Mouse (Mus musculus) heart, postnatal 0 days (tissue): ENCODE measurements around the gene Cdc26. TPM values are rescaled to one million over a fixed set of nuclear protein-coding genes. Genes with fewer than 3 reads are reported as not detected.

Experiments used
- ATAC-seq: fragments of 200-750 bp; cut with Nextera tagmentation; 2 replicates; pipeline ENCODE4 v1.8.0; 2017; ENCODE audit warnings: low read depth, moderate number of reproducible peaks, moderate library complexity; ENCODE audit not compliant: insufficient read depth
- DNase-seq: peaks from one replicate; pipeline ENCODE4 v3.0.0-alpha.2; 2016; ENCODE audit warnings: low spot score
- H3K27ac ChIP-seq: fragments of 300-500 bp; sonication (generic); 2 replicates; pipeline ENCODE4 v1.5.1; 2014; ENCODE audit warnings: low read depth, mild to moderate bottlenecking
- H3K27me3 ChIP-seq: fragments of 300-500 bp; sonication (generic); 2 replicates; pipeline ENCODE4 v1.6.1; 2014; ENCODE audit warnings: low read length, mixed read lengths; ENCODE audit not compliant: control insufficient read depth, insufficient read depth
- H3K36me3 ChIP-seq: fragments of 300-500 bp; sonication (generic); replicated peaks from 2 replicates; pipeline ENCODE4 v1.6.1; 2014; ENCODE audit warnings: low read length, mixed read lengths; ENCODE audit not compliant: control insufficient read depth, insufficient read depth
- H3K4me1 ChIP-seq: fragments of 300-500 bp; sonication (generic); 2 replicates; pipeline ENCODE4 v1.6.1; 2014; ENCODE audit warnings: antibody characterized with exemption; ENCODE audit not compliant: control insufficient read depth, insufficient read depth
- H3K4me2 ChIP-seq: fragments of 300-500 bp; sonication (generic); 2 replicates; pipeline ENCODE4 v1.6.1; 2014; ENCODE audit warnings: low read depth, mild to moderate bottlenecking, low read length, moderate library complexity
- H3K4me3 ChIP-seq: fragments of 300-500 bp; sonication (generic); 2 replicates; pipeline ENCODE4 v1.5.1; 2014; ENCODE audit warnings: low read depth, low read length
- H3K9ac ChIP-seq: fragments of 300-500 bp; sonication (generic); replicated peaks from 2 replicates; pipeline ENCODE4 v1.6.1; 2014; ENCODE audit warnings: low read depth, low read length, mixed read lengths
- H3K9me3 ChIP-seq: fragments of 300-500 bp; sonication (generic); replicated peaks from 2 replicates; pipeline ENCODE4 v1.6.1; 2016; ENCODE audit warnings: low read length; ENCODE audit not compliant: control insufficient read depth
- CTCF ChIP-seq: IDR thresholded peaks from 2 replicates; pipeline ENCODE4 v1.5.1; 2016; ENCODE audit warnings: antibody characterized with exemption, control low read depth, low read depth
- EP300 ChIP-seq: IDR thresholded peaks from 2 replicates; pipeline ENCODE4 v1.6.1; 2016; ENCODE audit warnings: antibody characterized with exemption, low read depth
- WGBS: fragments of 180-500 bp; shearing (Covaris S2); extraction: QIAGEN DNeasy Blood & Tissue Kit; methylation state at CpG from one replicate; pipeline ENCODE4 v1.1.7; 2014; 5-methylcytosine and 5-hydroxymethylcytosine counted together
- polyA plus RNA-seq: library from polyadenylated mRNA; unstranded; fragments of >200 nt; fragmentation: Nextera tagmentation; extraction: Ambion mirVana; gene quantifications from 2 replicates; pipeline ENCODE4 v1.2.1, GENCODE M21; 2015
- total RNA-seq: library from RNA; depleted of rRNA; stranded (reverse); fragments of >200 nt; gene quantifications from 2 replicates; pipeline ENCODE4 v1.2.3, GENCODE M21; 2014; ENCODE audit warnings: low replicate concordance

Gene Cdc26
- total and polyA plus RNA-seq, 2 experiments from 2014 or later: 30.5 to 72.8 TPM

- ATAC-seq: no peak
- H3K27me3 ChIP-seq: no peaks in the 10 kb centered on the region
These were observed 42.2 kb downstream of the Cdc26 start for GRCm38 (mm10) chr4:62366291-62366690.

GRCm38 (mm10) chr4:62364299-62364698, 44.1 kb downstream of the Cdc26 start:
- DNase-seq: no peak
- H3K36me3 ChIP-seq: no peaks in the 10 kb centered on the region
- no peak overlapping the region for H3K27ac ChIP-seq
- no peak for TF ChIP-seq EP300
- TF ChIP-seq CTCF: no peak
- H3K27me3 ChIP-seq: no peaks in the 10 kb centered on the region
- no peaks in the 10 kb centered on the region for H3K9me3 ChIP-seq
- 88% methylated on average over 8 of the region's 8 CpGs for WGBS
- H3K9ac ChIP-seq: no peak overlapping the region
- no peak overlapping the region for H3K4me3 ChIP-seq
- no peak for ATAC-seq
- H3K4me1 ChIP-seq: peaks cover 13% of the 10 kb centered on the region
- H3K4me2 ChIP-seq: no peak overlapping the region

More at GRCm38 (mm10) chr4:62366291-62366690, 42.2 kb downstream of the Cdc26 start:
- WGBS: 79% methylated on average over 4 of the region's 4 CpGs
- H3K9me3 ChIP-seq: no peaks in the 10 kb centered on the region
- H3K27ac ChIP-seq: no peak overlapping the region
- H3K4me3 ChIP-seq: no peak overlapping the region
- no peaks in the 10 kb centered on the region for H3K36me3 ChIP-seq
- no peak overlapping the region for H3K9ac ChIP-seq
- DNase-seq: no peak
- H3K4me1 ChIP-seq: peaks cover 19% of the 10 kb centered on the region
- H3K4me2 ChIP-seq: no peak overlapping the region
- no peak for TF ChIP-seq CTCF
- no peak for TF ChIP-seq EP300

DNA sequence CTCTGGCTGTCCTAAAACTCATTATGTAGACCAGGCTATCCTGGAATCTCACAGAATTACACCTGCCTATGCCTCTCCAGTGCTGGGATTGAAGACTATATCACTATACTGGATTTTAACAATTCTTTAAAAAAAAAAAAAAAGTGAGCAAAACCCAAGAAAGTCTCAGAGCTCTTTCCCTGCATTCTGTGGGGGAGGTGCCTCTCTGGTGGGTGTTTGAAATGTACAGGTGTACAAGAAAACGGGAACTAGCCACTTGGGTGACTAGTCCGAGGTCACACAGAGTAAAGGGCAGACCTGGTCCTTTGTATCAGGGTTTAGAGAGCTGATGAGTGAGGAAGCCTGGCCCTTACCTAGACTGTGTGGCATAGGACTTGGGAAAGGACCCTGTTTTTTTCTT, 46.0 kb downstream of the Cdc26 start:
- no peaks in the 10 kb centered on the region for H3K27me3 ChIP-seq
- 0 out of 2 replicates have a peak overlapping the region, but pooled peaks have one; percentile 74 for H3K4me2 ChIP-seq
- H3K9me3 ChIP-seq: no peaks in the 10 kb centered on the region
- TF ChIP-seq CTCF (no peak), EP300 (no peak)
- no peak overlapping the region for H3K27ac ChIP-seq
- WGBS: 57% methylated on average over 2 of the region's 2 CpGs
- peaks cover 4% of the 10 kb centered on the region for H3K36me3 ChIP-seq
- peaks cover 16% of the 10 kb centered on the region for H3K4me1 ChIP-seq
- no peak for ATAC-seq
- no peak overlapping the region for H3K9ac ChIP-seq
- DNase-seq: no peak
- no peak overlapping the region for H3K4me3 ChIP-seq

DNA sequence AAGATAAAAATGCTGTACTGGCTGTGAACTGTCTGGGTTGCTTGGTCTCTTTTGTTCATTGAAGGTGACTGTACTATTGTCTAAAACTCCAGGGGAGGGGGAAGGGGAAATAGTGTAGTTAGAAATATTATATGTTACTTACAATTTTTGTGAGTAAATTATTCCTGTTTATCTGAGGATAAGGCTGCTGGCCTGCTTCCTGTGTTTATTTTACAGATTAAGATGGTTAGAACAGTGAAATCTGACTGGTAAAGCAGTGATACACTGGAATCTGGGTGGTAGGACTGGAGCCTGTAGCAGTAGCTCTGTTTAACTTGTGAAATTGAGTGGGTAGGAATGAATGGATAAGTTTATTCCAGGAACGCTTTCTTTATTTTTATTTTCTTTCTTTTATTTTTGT, 46.4 kb downstream of the Cdc26 start:
- no peak for DNase-seq
- peak overlapping the region; percentile 87; the same call in 1 of the 2 replicates for H3K27ac ChIP-seq

GRCm38 (mm10) chr4:62361571-62361970, 46.9 kb downstream of the Cdc26 start:
- DNase-seq (no peak), ATAC-seq (no peak)
- Histone ChIP-seq H3K4me1 (peaks cover 16% of the 10 kb centered on the region), H3K9me3 (no peaks in the 10 kb centered on the region), H3K27me3 (no peaks in the 10 kb centered on the region), H3K36me3 (peaks cover 11% of the 10 kb centered on the region), H3K4me2 (peak overlapping the region; percentile 74), H3K27ac (peak overlapping the region; percentile 87), H3K9ac (peak overlapping the region; percentile 81), H3K4me3 (peak overlapping the region; percentile 91)
- TF ChIP-seq CTCF (no peak), EP300 (no peak)
- 8% methylated on average over 6 of the region's 6 CpGs for WGBS

More for the DNA sequence above, 46.4 kb downstream of the Cdc26 start:
- Histone ChIP-seq H3K4me3 (peak overlapping the region; percentile 91), H3K9ac (peak overlapping the region; percentile 81), H3K9me3 (no peaks in the 10 kb centered on the region), H3K4me2 (peak overlapping the region; percentile 74), H3K36me3 (peaks cover 7% of the 10 kb centered on the region), H3K4me1 (peaks cover 16% of the 10 kb centered on the region), H3K27me3 (no peaks in the 10 kb centered on the region)
- TF ChIP-seq CTCF (no peak), EP300 (no peak)
- no peak for ATAC-seq
- WGBS: 78% methylated on average over 1 of the region's 1 CpGs

- TF ChIP-seq EP300 (no peak), CTCF (no peak)
- no peaks in the 10 kb centered on the region for H3K27me3 ChIP-seq
- peak; percentile 24; the same call in 1 of the 2 replicates for ATAC-seq
- peak overlapping the region; percentile 74 for H3K4me2 ChIP-seq
- peak overlapping the region; percentile 87 for H3K27ac ChIP-seq
- peak overlapping the region; percentile 81 for H3K9ac ChIP-seq
- H3K4me1 ChIP-seq: peaks cover 16% of the 10 kb centered on the region
- peaks cover 18% of the 10 kb centered on the region for H3K36me3 ChIP-seq
- H3K9me3 ChIP-seq: no peaks in the 10 kb centered on the region
- H3K4me3 ChIP-seq: peak overlapping the region; percentile 91
- under 1% methylated on average over 20 of the region's 22 CpGs for WGBS
- no peak for DNase-seq
These were observed 47.5 kb downstream of the Cdc26 start for GRCm38 (mm10) chr4:62360805-62361455.
